Mouse (Mus musculus) c-Kit-positive CD71-positive TER-119-positive erythroid progenitor cells, embryonic 14.5 days (primary cell): Measurements from ENCODE around the gene Il17rc.

ENCODE experiments used
- DNase-seq: peaks from one replicate; pipeline ENCODE4 v3.0.0-alpha.2; 2013; ENCODE audit warnings: low spot score

Gene Il17rc

GRCm38 (mm10) chr6:113499346-113499745 is 28.1 kb downstream of the Il17rc start:
- DNase-seq, result no peak

DNA sequence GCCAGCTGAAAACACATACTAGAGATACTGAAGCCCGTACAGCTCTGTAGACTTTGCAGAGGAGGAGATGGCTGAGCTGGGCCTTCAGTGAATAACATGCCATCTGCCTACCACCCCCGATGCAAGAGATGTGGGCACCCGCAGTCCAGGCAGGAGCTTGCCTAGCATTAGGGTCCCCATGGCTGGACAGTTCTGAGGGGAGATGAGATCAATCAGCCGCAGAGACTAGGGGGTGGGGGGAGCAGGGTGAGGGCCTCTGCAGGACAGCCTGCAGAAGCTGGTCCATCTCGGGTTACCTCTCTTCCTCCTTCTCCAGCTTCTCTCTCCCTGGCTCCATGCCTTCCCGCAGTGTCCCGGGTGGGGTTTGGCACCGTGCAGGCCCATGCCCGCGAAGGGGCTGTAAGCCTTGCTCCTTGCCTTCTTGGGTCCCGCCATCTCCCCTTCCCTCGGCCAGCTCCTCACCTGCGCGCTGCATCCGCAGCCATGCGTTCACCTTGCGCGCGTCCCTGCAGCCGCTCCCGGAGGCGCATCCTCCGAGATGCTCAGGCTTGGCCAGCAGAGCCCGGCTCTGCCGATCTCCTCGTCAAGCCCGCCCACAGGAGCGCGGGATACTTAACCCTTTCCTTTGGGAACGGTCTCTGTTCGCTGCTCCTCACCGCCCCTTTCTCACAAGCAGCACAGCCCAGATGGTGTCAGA is 30.3 kb downstream of the Il17rc start, which contains the start of gene Prrt3:
Prrt3 (minus strand) TSS at position 544 of the 697 bp plus-strand sequence.
- DNase-seq, result no peak

DNA sequence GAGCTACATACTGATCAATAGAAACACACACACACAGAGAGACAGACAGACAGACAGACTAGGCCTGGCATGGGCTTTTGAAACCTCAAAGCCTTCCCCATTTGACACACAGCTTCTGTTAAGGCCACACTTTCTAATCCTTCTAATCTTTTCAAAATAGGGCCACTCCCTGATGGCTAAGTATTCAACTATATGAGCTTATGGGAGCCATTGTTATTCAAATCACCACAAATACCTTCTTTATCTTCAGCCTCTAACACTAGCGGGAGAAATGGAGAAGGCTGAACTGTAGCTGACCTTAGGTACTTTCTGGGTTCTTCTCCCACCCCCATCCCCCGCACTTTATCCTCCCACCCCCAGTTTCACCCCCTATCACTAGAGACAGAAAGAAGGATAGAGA is 31.6 kb downstream of the Il17rc start:
- DNase-seq, result no peak

DNA sequence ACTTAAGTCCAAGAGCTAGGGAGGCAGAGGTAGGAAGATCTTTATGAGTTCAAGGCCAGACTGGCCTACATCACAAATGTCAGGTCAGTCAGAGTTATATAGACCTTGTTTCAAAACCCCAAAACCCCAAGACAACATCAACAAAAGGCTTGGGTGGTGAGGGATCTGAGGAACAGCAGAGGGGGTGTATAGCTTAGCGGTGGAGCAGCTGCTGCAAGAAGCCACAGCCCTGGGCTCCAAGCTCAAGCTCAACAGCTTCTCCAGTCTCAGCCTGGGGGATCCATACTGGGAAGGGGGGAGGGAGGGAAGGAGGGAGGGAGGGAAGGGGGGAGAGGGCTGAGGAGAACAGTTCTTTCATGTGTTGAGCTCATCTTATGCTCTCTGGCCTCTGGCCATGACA is 34.5 kb downstream of the Il17rc start:
- DNase-seq, result no peak

DNA sequence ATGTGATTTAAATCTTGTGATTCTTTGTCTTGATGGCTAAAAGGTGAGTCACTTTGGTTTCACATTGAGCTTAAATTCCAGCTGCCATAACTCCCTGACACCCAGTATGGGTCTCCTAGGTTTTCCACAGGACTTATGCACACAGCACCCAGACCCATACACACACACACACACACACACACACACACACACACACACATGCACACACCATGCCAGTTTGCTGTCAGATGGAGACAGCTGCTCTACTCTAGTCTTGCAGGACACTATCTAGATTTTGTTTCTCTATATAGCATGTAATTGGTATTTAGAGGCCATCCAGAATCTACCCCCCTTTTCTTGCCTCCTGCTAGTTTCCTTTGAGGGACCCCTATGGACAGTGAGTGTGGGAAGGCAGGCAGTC is 35.9 kb downstream of the Il17rc start:
- no peak for DNase-seq

DNA sequence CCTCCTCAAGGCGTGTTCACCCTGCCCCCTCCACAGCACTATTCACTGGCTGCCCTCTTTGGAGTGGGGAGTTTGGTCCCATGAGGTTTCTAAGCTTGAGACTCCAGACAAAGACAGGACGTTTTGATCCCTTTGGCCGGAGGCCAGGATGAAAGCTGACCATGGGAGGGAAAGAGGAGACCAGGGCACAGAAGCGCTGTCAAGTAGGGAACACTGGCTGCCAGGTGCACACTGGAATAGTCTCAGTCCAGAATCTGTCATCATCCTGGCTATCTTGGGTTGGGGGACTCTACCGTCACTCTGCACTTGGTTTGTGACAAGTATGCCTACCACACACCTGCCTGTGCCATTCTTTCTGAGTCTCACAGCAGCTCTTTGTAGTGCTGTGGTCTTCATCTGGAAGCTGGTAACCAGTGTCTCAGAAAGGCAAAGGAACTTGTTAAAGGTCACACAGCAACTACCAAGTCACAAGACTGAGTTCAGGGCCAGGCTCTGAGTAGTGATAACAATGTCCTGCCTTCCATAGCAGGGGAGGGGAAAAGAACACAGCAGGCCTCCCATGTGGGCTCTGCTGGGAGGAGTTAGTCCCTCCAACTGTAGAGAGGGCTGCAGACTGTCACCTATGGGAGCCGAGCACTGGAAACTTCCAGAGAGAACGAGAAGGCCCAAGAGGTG is 37.2 kb downstream of the Il17rc start:
- DNase-seq, result no peak

DNA sequence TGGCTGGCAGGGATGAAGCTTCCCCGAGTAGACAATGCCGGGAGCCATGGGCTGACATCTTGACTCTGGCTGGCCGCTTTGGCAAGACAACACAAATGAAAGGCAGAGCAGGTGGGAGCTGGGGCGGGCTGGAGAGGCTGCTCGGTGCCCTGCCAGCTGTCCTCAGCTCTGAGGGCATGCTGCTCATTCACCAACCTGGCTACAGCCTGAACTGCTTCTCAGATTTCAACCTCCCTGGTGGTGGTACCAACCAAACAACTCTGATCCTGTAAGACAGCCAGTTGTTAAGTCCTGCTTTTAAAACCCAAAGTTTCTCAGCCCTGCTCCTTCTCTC is 37.7 kb downstream of the Il17rc start:
- DNase-seq, result no peak

DNA sequence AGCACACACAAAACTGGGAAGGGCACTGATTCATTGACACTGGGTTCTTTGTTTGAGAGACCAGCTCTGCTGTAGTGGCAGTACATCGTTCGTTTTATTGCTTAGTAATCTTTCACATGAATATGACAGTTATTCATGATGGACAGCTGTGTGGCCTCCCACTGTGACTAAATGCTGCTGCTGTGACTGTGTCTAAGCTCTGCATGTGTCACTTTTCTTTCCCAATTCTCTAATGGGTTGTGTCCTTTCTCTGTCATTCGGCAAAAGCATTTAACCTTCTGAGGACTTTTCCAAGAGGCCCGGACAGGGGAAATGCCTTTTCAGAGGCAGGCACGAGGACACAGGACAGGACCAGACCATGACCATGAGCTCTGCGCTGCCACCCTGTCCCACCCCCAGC is 42.7 kb downstream of the Il17rc start:
- no peak for DNase-seq

- DNase-seq, result no peak
Measured at GRCm38 (mm10) chr6:113514600-113514999, 43.4 kb downstream of the Il17rc start.

DNA sequence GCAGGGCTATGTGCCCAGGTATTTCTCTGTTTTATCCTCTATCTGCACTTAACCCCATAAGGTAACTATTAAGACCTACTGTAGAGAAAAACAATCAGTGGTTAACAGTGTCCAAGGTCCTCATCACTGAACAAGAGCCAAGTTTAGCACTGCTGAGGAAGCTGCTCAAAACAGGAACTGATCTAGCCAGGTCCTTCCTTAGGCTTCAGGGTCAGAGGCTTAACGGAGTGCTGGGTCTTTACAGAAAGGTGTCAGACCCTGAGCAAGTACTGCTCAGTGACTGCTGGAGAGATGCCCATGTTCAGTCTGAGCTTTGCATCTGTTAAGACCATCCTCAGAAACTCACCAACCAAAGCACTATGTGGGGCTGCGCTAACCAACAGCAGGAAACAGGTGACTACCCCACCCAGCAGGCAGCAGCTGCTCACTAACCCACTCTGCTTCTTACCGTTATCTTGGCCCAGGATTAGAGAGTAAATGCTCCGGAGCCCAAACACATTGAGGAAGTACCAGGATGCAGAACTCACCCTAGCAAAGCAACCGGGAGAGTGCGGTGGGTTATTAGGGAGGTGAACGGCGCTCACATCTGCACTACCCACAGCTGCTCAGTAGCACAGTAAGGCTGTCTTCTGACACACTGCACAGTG is 46.3 kb downstream of the Il17rc start:
- no peak for DNase-seq

DNA sequence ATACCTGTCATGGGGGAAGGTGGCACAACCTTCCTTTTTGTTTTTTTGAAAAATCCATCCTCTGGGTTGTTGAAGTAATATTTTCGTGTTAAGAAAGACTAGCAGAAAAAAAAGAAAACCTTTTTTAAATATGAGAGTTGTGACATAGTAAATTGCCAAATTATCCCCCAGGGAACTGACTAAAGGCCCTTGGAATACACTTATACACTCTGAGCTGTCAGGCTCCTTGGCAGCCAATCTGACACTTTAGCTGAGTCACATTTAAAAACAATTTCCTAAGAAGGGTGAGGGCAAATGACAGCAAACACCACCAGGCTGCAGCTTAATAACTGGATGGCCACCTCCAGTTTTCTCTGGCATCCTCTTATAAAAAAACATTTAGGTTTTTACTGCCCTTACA is 51.1 kb downstream of the Il17rc start:
- DNase-seq, result no peak

- no peak for DNase-seq
Measured at GRCm38 (mm10) chr6:113523420-113523819, 52.2 kb downstream of the Il17rc start.

- peak; percentile 87 for DNase-seq
Measured at GRCm38 (mm10) chr6:113530932-113531839, 60.0 kb downstream of the Il17rc start, which contains the start of the genes Emc3 and Fancd2. TSS of gene Emc3 (minus strand) at chr6:113531652. TSS of gene Fancd2 (plus strand) at chr6:113531682.

- DNase-seq, result peak; percentile 34
Measured at GRCm38 (mm10) chr6:113531840-113532404, 60.7 kb downstream of the Il17rc start.
